Mouse (Mus musculus): Measurements from ENCODE around the gene Igf2bp1.
"Not testable (repeated sequence)": the region's sequence is repeated elsewhere in the genome, so short reads cannot be mapped to it uniquely, and the experiment has no call there.

The Igf2bp1 gene

GRCm38 (mm10) chr11:95957407-95957806, 48.3 kb downstream of the Igf2bp1 start:
- no peak for DNase-seq

DNA sequence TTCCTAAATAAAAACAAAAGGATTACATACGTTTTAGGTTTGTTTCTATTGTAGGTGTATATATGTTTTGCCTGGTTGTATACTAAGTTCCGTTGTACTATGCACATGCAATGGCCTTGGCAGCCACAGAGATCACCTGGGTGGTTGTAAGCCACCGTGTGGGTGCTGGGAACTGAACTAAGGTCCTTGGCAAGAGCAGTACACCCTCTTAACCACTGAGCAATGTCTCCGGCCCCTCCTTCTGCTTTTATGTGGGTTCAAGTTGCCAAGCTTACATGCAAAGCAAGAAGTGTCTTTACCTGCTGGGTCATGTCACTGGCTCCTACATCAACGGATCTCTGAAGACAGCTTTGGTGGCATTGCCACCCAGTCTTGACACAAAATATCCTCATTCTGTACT, 52.4 kb downstream of the Igf2bp1 start:
- no peak for DNase-seq

GRCm38 (mm10) chr11:95945838-95946472, 59.8 kb downstream of the Igf2bp1 start:
- no peak for DNase-seq

DNA sequence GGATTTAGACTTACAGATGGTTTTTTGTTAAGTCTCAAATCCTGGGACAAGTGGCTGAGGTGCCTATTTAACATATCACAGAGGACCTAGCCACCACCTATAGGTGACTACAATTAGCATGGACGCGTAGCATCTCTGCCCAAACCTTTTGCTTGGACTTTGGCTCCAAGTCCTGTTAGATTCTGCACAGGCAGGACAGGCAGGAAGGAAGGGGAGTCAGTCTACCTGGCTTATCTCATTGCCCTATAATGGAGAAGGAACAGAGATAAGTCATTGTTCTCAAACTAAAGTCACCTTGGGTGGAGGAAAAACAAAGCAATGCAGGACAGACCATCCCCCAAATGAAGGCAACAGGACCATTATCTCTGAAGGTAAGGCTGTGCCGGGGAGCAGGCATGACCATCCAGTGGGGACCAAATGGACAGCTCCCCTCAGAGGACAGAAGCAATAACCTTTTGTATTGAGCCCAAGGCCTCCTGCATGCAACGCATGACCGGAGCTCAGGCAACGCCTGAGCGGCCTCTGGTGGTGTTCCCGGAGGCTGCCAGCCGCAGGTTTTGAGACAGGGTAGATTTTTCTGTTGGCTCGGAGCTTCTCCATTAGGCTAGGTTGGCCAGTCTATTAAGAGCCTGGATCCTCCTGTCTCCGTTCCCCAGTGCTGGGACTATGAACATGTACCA, 65.8 kb downstream of the Igf2bp1 start:
- DNase-seq = peak; percentile 21

GRCm38 (mm10) chr11:95936409-95936808, 69.3 kb downstream of the Igf2bp1 start:
- DNase-seq = peak; percentile 44

DNA sequence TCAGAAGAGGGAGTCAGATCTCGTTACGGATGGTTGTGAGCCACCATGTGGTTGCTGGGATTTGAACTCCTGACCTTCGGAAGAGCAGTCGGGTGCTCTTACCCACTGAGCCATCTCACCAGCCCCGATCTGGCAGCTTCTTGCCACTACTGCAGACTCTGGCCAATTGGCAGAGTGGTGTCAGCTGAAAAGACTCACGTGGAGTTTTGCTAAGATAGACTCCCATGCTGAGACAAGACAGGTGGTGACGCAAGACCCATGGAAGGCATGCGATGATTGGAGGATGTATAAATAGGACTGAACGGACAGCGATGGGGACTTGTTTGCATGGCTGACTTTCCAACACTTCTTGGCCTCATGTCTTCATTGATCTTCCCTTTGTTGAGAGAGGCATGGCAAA, 73.6 kb downstream of the Igf2bp1 start:
- DNase-seq = not testable (repeated sequence)

- DNase-seq = no peak
Measured at GRCm38 (mm10) chr11:95926398-95926797, 79.3 kb downstream of the Igf2bp1 start.

DNA sequence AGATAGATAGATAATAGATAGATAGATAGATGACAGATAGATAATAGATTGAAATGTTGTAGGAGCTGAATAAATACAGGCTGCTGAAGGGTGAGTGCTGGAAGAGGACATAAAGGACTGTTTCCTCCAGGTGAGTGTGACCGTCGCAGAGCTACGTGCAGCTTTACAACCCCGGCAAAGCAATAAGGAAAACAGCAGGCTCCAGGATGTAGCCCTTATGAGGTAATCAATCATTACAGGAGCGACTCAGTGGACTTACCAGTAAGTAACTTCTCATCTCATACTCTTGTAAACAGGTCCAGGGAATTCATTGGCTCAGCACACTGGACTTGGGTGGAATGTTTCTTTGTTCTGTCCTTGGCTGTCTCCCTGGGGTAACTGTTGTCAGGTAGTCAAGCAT, 79.8 kb downstream of the Igf2bp1 start:
- no peak for DNase-seq

- no peak for DNase-seq
Measured at GRCm38 (mm10) chr11:95924215-95924614, 81.5 kb downstream of the Igf2bp1 start.

- not testable (repeated sequence) for DNase-seq
Measured at GRCm38 (mm10) chr11:95923477-95923876, 82.3 kb downstream of the Igf2bp1 start.

GRCm38 (mm10) chr11:95921991-95922621, 83.6 kb downstream of the Igf2bp1 start:
- DNase-seq = no peak

DNA sequence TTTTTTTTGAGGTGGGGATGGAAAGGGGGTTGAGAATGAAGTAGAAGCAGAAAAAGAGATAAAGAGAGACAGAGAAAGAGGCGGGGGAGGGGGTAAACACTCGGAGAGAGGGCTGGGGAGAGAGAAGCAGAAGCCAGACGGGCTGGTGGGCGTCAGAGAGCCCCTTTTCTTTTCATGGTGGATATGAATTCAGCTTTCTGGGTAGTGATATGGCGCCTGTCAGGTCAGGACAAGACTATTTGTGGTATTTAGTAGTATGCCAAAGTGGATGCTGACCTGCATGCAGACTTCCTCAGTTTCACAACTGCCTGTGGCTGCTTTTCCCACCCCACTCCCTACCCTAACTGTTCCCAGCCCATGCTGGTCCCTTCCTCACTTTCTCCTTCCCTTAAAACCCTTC, 89.3 kb downstream of the Igf2bp1 start:
- no peak for DNase-seq

- DNase-seq = peak; percentile 26
Measured at GRCm38 (mm10) chr11:95915006-95915710, 90.6 kb downstream of the Igf2bp1 start.

GRCm38 (mm10) chr11:95914571-95914991, 91.2 kb downstream of the Igf2bp1 start, which contains the start of gene B4galnt2:
B4galnt2 (minus strand) TSS chr11:95914891.
- peak; percentile 32 for DNase-seq

DNA sequence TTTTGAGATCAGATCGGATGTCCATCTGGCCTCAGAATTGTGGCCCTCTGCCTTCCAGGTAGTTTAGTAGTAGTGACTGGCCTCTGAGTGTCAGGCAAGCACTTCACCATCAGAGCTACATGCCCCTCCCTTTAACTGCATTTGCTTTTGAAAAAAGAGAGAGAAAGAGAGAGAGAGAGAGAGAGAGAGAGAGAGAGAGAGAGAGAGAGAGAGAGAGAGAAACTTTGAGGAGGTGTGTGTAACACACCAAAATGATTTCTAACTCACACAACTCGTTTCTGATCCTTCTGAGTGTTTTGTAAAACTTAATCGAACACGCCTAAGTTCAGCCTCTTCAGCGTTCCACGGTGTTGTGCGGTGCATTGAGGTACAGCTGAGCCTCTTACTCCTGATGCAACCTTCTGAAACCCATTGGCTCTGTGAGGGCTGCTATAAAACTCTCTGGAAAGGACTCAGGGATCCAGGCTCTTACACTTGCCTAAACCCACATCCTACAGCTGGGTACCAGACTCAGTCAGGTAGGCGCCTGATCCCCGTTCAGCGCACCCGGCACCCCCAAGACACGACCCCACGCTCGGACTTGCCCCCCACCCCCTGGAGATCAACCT, 91.7 kb downstream of the Igf2bp1 start:
- no peak for DNase-seq

- no peak for DNase-seq
Measured at GRCm38 (mm10) chr11:95911579-95911978, 94.2 kb downstream of the Igf2bp1 start.

GRCm38 (mm10) chr11:95907805-95908524, 97.8 kb downstream of the Igf2bp1 start:
- DNase-seq = no peak
